10 mouse cellular contexts compared by ENCODE assay signal in the genomic region with DNA sequence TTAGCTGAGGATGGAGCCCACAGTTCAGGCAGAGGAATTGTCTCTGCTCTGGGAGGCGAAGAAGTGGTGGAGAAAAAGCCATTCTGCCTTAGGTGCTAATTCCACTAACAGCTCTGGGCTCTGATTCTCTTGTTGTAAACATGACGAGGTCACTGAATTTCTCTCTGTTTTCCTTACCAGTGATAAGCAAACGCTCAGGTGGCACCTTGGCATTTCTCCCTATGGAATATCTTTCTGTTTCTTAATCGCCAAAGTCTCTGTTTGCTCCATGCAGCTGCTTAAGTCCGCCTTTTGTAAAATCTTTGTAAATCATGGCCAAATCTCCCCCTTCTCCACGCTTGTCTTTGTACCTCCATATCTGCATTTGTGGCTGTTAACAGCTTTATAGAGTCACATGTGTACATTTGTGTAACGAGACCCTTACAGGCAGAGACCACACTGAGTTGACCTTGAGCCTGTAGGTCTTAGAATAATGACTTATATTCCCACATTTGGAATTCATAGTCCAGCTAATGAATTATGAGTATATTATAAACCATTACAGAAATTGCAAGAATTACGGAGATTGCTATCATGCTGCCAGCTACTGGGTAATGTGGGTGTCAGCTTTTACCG.
DNase-seq lines count a peak whose midpoint lies in the region; ATAC-seq and TF ChIP-seq lines count a peak whose summit lies in the region.
"Had no signal": no experiment of that assay in that cellular context is flagged by ENCODE, and none has a peak within 500 bp of the region (broad histone marks: within the 10 kb centered on the region; RNA-seq: fewer than 3 reads in every experiment).

No protein-coding gene starts in this region.

- H3K9ac ChIP-seq in stomach, embryonic 14.5 days (replicated peaks; ENCODE audit: low read depth, low read length): no peak overlapping the region
- no peak overlapping the region for H3K9ac ChIP-seq in stomach, postnatal 0 days (ENCODE audit: low read length)
- peak overlapping the region; percentile 59 for H3K9ac ChIP-seq in hindbrain, postnatal 0 days (replicated peaks; ENCODE audit: low read length)
- H3K9ac ChIP-seq in intestine, postnatal 0 days (ENCODE audit: low read depth, low read length): no peak overlapping the region
- H3K9ac ChIP-seq: heart, embryonic 15.5 days had no signal

- 52% methylated on average over 9 of the region's 9 CpGs for WGBS in stomach, embryonic 14.5 days
- 48% methylated on average over 9 of the region's 9 CpGs for WGBS in stomach, postnatal 0 days
- 20% methylated on average over 9 of the region's 9 CpGs for WGBS in hindbrain, postnatal 0 days
- 62% methylated on average over 9 of the region's 9 CpGs for WGBS in intestine, postnatal 0 days

- no peak for ATAC-seq in stomach, embryonic 14.5 days (ENCODE audit: insufficient number of reproducible peaks, insufficient read depth, low FRiP score, low read depth)
- no peak for ATAC-seq in stomach, postnatal 0 days (ENCODE audit: low FRiP score, low TSS enrichment)
- no peak for ATAC-seq in hindbrain, postnatal 0 days
- ATAC-seq in intestine, postnatal 0 days: no peak

- no peak overlapping the region for H3K4me3 ChIP-seq in stomach, embryonic 14.5 days (ENCODE audit: low read depth, low read length)
- no peak overlapping the region for H3K4me3 ChIP-seq in stomach, postnatal 0 days (ENCODE audit: low read depth, low read length)
- peak overlapping the region; percentile 37 for H3K4me3 ChIP-seq in hindbrain, postnatal 0 days (ENCODE audit: low read length)
- no peak overlapping the region for H3K4me3 ChIP-seq in intestine, postnatal 0 days (ENCODE audit: low read depth, low read length)
- H3K4me3 ChIP-seq: heart, embryonic 15.5 days had no signal

- peak; percentile 15 for DNase-seq in embryo, embryonic 11 days
- no peak for DNase-seq in embryo, embryonic 9.5 days (ENCODE audit: extremely low spot score)
- DNase-seq in stomach, postnatal 0 days (ENCODE audit: low spot score): no peak
- peak; percentile 59 for DNase-seq in hindbrain, postnatal 0 days (ENCODE audit: low spot score)
- no peak for DNase-seq in adrenal gland, postnatal 10 days
- DNase-seq in heart, postnatal 4 days: no peak
- DNase-seq: kidney, adult 9 months had no signal

- 0 out of 2 replicates have a peak overlapping the region, but pooled peaks have one; percentile 15 for H3K4me2 ChIP-seq in stomach, embryonic 14.5 days (replicated peaks; ENCODE audit: low read depth, low read length)
- no peak overlapping the region for H3K4me2 ChIP-seq in stomach, postnatal 0 days (replicated peaks; ENCODE audit: low read depth)
- H3K4me2 ChIP-seq in hindbrain, postnatal 0 days (ENCODE audit: low read depth, low read length): peak overlapping the region; percentile 60
- no peak overlapping the region for H3K4me2 ChIP-seq in intestine, postnatal 0 days (replicated peaks; ENCODE audit: low read depth)
- H3K4me2 ChIP-seq: heart, embryonic 15.5 days had no signal

- no peak for TF ChIP-seq EP300 in stomach, postnatal 0 days (optimal IDR thresholded peaks at IDR 0.05)

- no peaks in the 10 kb centered on the region for H3K36me3 ChIP-seq in stomach, embryonic 14.5 days (ENCODE audit: control insufficient read depth, insufficient read depth, low read length)
- no peaks in the 10 kb centered on the region for H3K36me3 ChIP-seq in stomach, postnatal 0 days (ENCODE audit: control insufficient read depth, insufficient read depth, low read length)
- H3K36me3 ChIP-seq in hindbrain, postnatal 0 days (ENCODE audit: insufficient read depth, low read length): no peaks in the 10 kb centered on the region
- no peaks in the 10 kb centered on the region for H3K36me3 ChIP-seq in intestine, postnatal 0 days (ENCODE audit: control insufficient read depth, insufficient read depth)
- H3K36me3 ChIP-seq: heart, embryonic 15.5 days had no signal

- H3K27me3 ChIP-seq in stomach, embryonic 14.5 days (ENCODE audit: control insufficient read depth, insufficient read depth, low read length): no peaks in the 10 kb centered on the region
- H3K27me3 ChIP-seq in stomach, postnatal 0 days (ENCODE audit: control insufficient read depth, insufficient read depth, low read length): no peaks in the 10 kb centered on the region
- no peaks in the 10 kb centered on the region for H3K27me3 ChIP-seq in hindbrain, postnatal 0 days (ENCODE audit: insufficient read depth, low read length)
- H3K27me3 ChIP-seq in intestine, postnatal 0 days (replicated peaks; ENCODE audit: control insufficient read depth, insufficient read depth, low read length): no peaks in the 10 kb centered on the region
- H3K27me3 ChIP-seq: heart, embryonic 15.5 days had no signal

- H3K9me3 ChIP-seq in stomach, embryonic 14.5 days (ENCODE audit: control insufficient read depth, low read depth, low read length): no peaks in the 10 kb centered on the region
- H3K9me3 ChIP-seq in stomach, postnatal 0 days (ENCODE audit: control insufficient read depth, low read length): no peaks in the 10 kb centered on the region
- H3K9me3 ChIP-seq in hindbrain, postnatal 0 days (ENCODE audit: low read length): no peaks in the 10 kb centered on the region
- no peaks in the 10 kb centered on the region for H3K9me3 ChIP-seq in intestine, postnatal 0 days (ENCODE audit: control insufficient read depth)
- H3K9me3 ChIP-seq: heart, embryonic 15.5 days had no signal

- H3K27ac ChIP-seq in stomach, embryonic 14.5 days (ENCODE audit: low read length): no peak overlapping the region
- H3K27ac ChIP-seq in stomach, postnatal 0 days (replicated peaks): no peak overlapping the region
- peak overlapping the region; percentile 93 for H3K27ac ChIP-seq in hindbrain, postnatal 0 days
- no peak overlapping the region for H3K27ac ChIP-seq in intestine, postnatal 0 days (ENCODE audit: low read depth, low read length)
- H3K27ac ChIP-seq: heart, embryonic 15.5 days had no signal

- peaks cover 12% of the 10 kb centered on the region; the same call in 1 of the 2 replicates for H3K4me1 ChIP-seq in stomach, embryonic 14.5 days (ENCODE audit: control insufficient read depth, insufficient read depth, low read length)
- H3K4me1 ChIP-seq in stomach, postnatal 0 days (replicated peaks; ENCODE audit: control insufficient read depth, insufficient read depth): no peaks in the 10 kb centered on the region
- no peaks in the 10 kb centered on the region for H3K4me1 ChIP-seq in hindbrain, postnatal 0 days (ENCODE audit: insufficient read depth, low read length)
- H3K4me1 ChIP-seq in intestine, postnatal 0 days (replicated peaks; ENCODE audit: control insufficient read depth, insufficient read depth, low read length): no peaks in the 10 kb centered on the region

- no peak for TF ChIP-seq CTCF in stomach, postnatal 0 days (IDR thresholded peaks at IDR 0.05; ENCODE audit: low read depth)
- no peak for TF ChIP-seq CTCF in hindbrain, postnatal 0 days (IDR thresholded peaks at IDR 0.05; ENCODE audit: low read depth)
- TF ChIP-seq CTCF in intestine, postnatal 0 days (IDR thresholded peaks at IDR 0.05; ENCODE audit: low read depth): no peak

Comparison
In these comparisons a context has a peak if more than half of its experiments do, and no peak if none do; other contexts are left out.
1. DNase-seq: peak in embryo, embryonic 11 days (single experiment) and hindbrain, postnatal 0 days (single experiment); none in embryo, embryonic 9.5 days (single experiment), stomach, postnatal 0 days (single experiment), adrenal gland, postnatal 10 days (single experiment) and heart, postnatal 4 days (single experiment).
2. H3K4me2 ChIP-seq: peak in stomach, embryonic 14.5 days (single experiment) and hindbrain, postnatal 0 days (single experiment); none in stomach, postnatal 0 days (single experiment) and intestine, postnatal 0 days (single experiment).